In genomic region chr10:77082453-77082852, GRCm38 (mm10) we compare ENCODE assay signal across 10 mouse cellular contexts. TPM values are rescaled to one million over a fixed set of nuclear protein-coding genes. Genes with fewer than 3 reads are reported as not detected.
DNase-seq lines count a peak whose midpoint lies in the region; ATAC-seq and TF ChIP-seq lines count a peak whose summit lies in the region.
"Had no signal": no experiment of that assay in that cellular context is flagged by ENCODE, and none has a peak within 500 bp of the region (broad histone marks: within the 10 kb centered on the region; RNA-seq: fewer than 3 reads in every experiment).

No protein-coding gene starts in this region.

- TF ChIP-seq CTCF in brain, embryonic 14.5 days (IDR thresholded peaks at IDR 0.05; ENCODE audit: borderline replicate concordance, extremely low read depth, insufficient read depth, insufficient read length): peak; percentile 98
- TF ChIP-seq CTCF in kidney, adult 2 months (conservative IDR thresholded peaks at IDR 0.05; ENCODE audit: insufficient read depth, insufficient read length, low read depth, low read length): peak; percentile 98

- peak; percentile 85 for DNase-seq in hindbrain, embryonic 11.5 days (ENCODE audit: low spot score)
- DNase-seq in brain, embryonic 14.5 days (ENCODE audit: low read depth): peak; percentile 85
- peak; percentile 88 for DNase-seq in kidney, adult 2 months
- peak; percentile 90 for DNase-seq in limb, embryonic 11.5 days (ENCODE audit: low spot score)
- peak; percentile 66 for DNase-seq in naive thymus-derived CD4-positive, alpha-beta T cell, adult 2 months (ENCODE audit: low read depth)
- peak; percentile 45 for DNase-seq in telencephalon, adult 2 months (ENCODE audit: low read depth, low spot score)

- H3K27me3 ChIP-seq in hindbrain, embryonic 11.5 days (ENCODE audit: control insufficient read depth, insufficient read depth, low read length): no peaks in the 10 kb centered on the region
- H3K27me3 ChIP-seq in hindbrain, embryonic 13.5 days: no peaks in the 10 kb centered on the region
- H3K27me3 ChIP-seq in kidney, adult 2 months (replicated peaks; ENCODE audit: control insufficient read depth, insufficient read depth, low read length): no peaks in the 10 kb centered on the region
- H3K27me3 ChIP-seq in limb, embryonic 11.5 days (ENCODE audit: control insufficient read depth, insufficient read depth, low read length): no peaks in the 10 kb centered on the region
- H3K27me3 ChIP-seq: embryonic facial prominence, embryonic 15.5 days; stomach, embryonic 15.5 days had no signal

- H3K36me3 ChIP-seq in hindbrain, embryonic 11.5 days (ENCODE audit: control insufficient read depth, insufficient read depth, low read length): no peaks in the 10 kb centered on the region
- no peaks in the 10 kb centered on the region for H3K36me3 ChIP-seq in hindbrain, embryonic 13.5 days
- no peaks in the 10 kb centered on the region for H3K36me3 ChIP-seq in kidney, adult 2 months (ENCODE audit: control insufficient read depth, insufficient read depth, low read length)
- H3K36me3 ChIP-seq in limb, embryonic 11.5 days (ENCODE audit: control insufficient read depth, insufficient read depth, low read length): no peaks in the 10 kb centered on the region; the same call in 1 of the 2 replicates
- H3K36me3 ChIP-seq: embryonic facial prominence, embryonic 15.5 days had no signal

- peaks cover 2% of the 10 kb centered on the region; the same call in 1 of the 2 replicates for H3K4me1 ChIP-seq in hindbrain, embryonic 11.5 days (replicated peaks; ENCODE audit: control insufficient read depth, insufficient read depth, low read length)
- no peaks in the 10 kb centered on the region for H3K4me1 ChIP-seq in hindbrain, embryonic 13.5 days (replicated peaks)
- H3K4me1 ChIP-seq in kidney, adult 2 months (ENCODE audit: control insufficient read depth, insufficient read depth, low read length): peaks cover 3% of the 10 kb centered on the region; the same call in 1 of the 2 replicates
- no peaks in the 10 kb centered on the region for H3K4me1 ChIP-seq in limb, embryonic 11.5 days (ENCODE audit: control insufficient read depth, insufficient read depth, low read length)
- H3K4me1 ChIP-seq: stomach, embryonic 15.5 days had no signal

- WGBS in hindbrain, embryonic 11.5 days: 45% methylated on average over 3 of the region's 3 CpGs
- 41% methylated on average over 3 of the region's 3 CpGs for whole genome bisulfite sequencing in hindbrain, embryonic 13.5 days
- 13% methylated on average over 3 of the region's 3 CpGs for WGBS in kidney, adult 2 months
- 29% methylated on average over 3 of the region's 3 CpGs for WGBS in limb, embryonic 11.5 days

- ATAC-seq in hindbrain, embryonic 11.5 days (ENCODE audit: low FRiP score): no peak
- ATAC-seq in hindbrain, embryonic 13.5 days (ENCODE audit: low FRiP score): no peak
- ATAC-seq in erythroid progenitor cell, adult 5-6 weeks (replicated peaks; ENCODE audit: low FRiP score, poor library complexity, severe bottlenecking): peak; percentile 55; the same call in 1 of the 2 replicates
- 0 out of 2 replicates have a peak, but pooled peaks have one; percentile 44 for ATAC-seq in limb, embryonic 11.5 days (ENCODE audit: insufficient number of reproducible peaks, low FRiP score, low TSS enrichment, low read depth)

- no peak overlapping the region for H3K4me3 ChIP-seq in hindbrain, embryonic 11.5 days (ENCODE audit: low read depth, low read length)
- no peak overlapping the region for H3K4me3 ChIP-seq in hindbrain, embryonic 13.5 days
- no peak overlapping the region for H3K4me3 ChIP-seq in kidney, adult 2 months (ENCODE audit: insufficient read depth, low read depth, low read length)
- no peak overlapping the region for H3K4me3 ChIP-seq in limb, embryonic 11.5 days (ENCODE audit: low read depth, low read length)
- H3K4me3 ChIP-seq: embryonic facial prominence, embryonic 15.5 days; stomach, embryonic 15.5 days had no signal

- no peak overlapping the region for H3K9ac ChIP-seq in hindbrain, embryonic 11.5 days (ENCODE audit: low read depth, low read length)
- no peak overlapping the region for H3K9ac ChIP-seq in hindbrain, embryonic 13.5 days
- no peak overlapping the region for H3K9ac ChIP-seq in limb, embryonic 11.5 days (ENCODE audit: low read length)
- H3K9ac ChIP-seq: embryonic facial prominence, embryonic 15.5 days; stomach, embryonic 15.5 days had no signal

- no peak overlapping the region for H3K4me2 ChIP-seq in hindbrain, embryonic 11.5 days (replicated peaks; ENCODE audit: low read depth, low read length)
- H3K4me2 ChIP-seq in hindbrain, embryonic 13.5 days: no peak overlapping the region
- no peak overlapping the region for H3K4me2 ChIP-seq in limb, embryonic 11.5 days (ENCODE audit: low read depth, severe bottlenecking)
- H3K4me2 ChIP-seq: embryonic facial prominence, embryonic 15.5 days; stomach, embryonic 15.5 days had no signal

- H3K27ac ChIP-seq in hindbrain, embryonic 11.5 days (ENCODE audit: low read depth, low read length): no peak overlapping the region
- H3K27ac ChIP-seq in hindbrain, embryonic 13.5 days: no peak overlapping the region
- no peak overlapping the region for H3K27ac ChIP-seq in kidney, adult 2 months (ENCODE audit: insufficient read depth, low read depth, low read length)
- no peak overlapping the region for H3K27ac ChIP-seq in limb, embryonic 11.5 days (replicated peaks; ENCODE audit: low read depth, low read length)
- H3K27ac ChIP-seq: embryonic facial prominence, embryonic 15.5 days; stomach, embryonic 15.5 days had no signal

- H3K9me3 ChIP-seq in hindbrain, embryonic 11.5 days (ENCODE audit: control insufficient read depth, low read length): no peaks in the 10 kb centered on the region
- no peaks in the 10 kb centered on the region for H3K9me3 ChIP-seq in hindbrain, embryonic 13.5 days
- H3K9me3 ChIP-seq in limb, embryonic 11.5 days (ENCODE audit: control insufficient read depth, low read length): no peaks in the 10 kb centered on the region
- H3K9me3 ChIP-seq: embryonic facial prominence, embryonic 15.5 days; stomach, embryonic 15.5 days had no signal

- no peak for TF ChIP-seq POLR2A in brain, embryonic 14.5 days (IDR thresholded peaks at IDR 0.05; ENCODE audit: borderline replicate concordance, extremely low read depth, insufficient read depth, insufficient read length, poor library complexity, severe bottlenecking)
- no peak for TF ChIP-seq POLR2A in kidney, adult 2 months (IDR thresholded peaks at IDR 0.05; ENCODE audit: low read depth, low read length)

RNA-seq across cellular contexts. Expression of gene Slc19a1, which starts 50.4 kb away (rescaled TPM):
- 23.2 and 24.5 TPM in 2 replicates for polyA plus RNA-seq in hindbrain, embryonic 11.5 days (2014; fragmentation: Nextera tagmentation; extraction: Ambion mirVana)
- polyA plus RNA-seq in hindbrain, embryonic 13.5 days (2015; fragmentation: Nextera tagmentation; extraction: Ambion mirVana): 30.9 and 34.9 TPM in 2 replicates
- polyA plus RNA-seq in brain, embryonic 14.5 days (2012; rRNA removed): 67.3 and 79.2 TPM in 2 replicates
- 1.4 and 2.9 TPM in 2 replicates for total RNA-seq in erythroid progenitor cell, adult 5-6 weeks (2015; ENCODE audit: low replicate concordance)
- total RNA-seq in erythroid progenitor cell, adult 5-6 weeks (2017; ENCODE audit: low replicate concordance): 3.3 and 7.9 TPM in 2 replicates
- 245 and 351 TPM in 2 replicates for polyA plus RNA-seq in kidney, adult 2 months (2012; rRNA removed)
- 29.2 and 34.1 TPM in 2 replicates for polyA plus RNA-seq in limb, embryonic 11.5 days (2014; fragmentation: Nextera tagmentation; extraction: Ambion mirVana)

Comparison
In these comparisons a context has a peak if more than half of its experiments do, and no peak if none do; other contexts are left out.
1. ATAC-seq: peak in erythroid progenitor cell, adult 5-6 weeks (single experiment) and limb, embryonic 11.5 days (single experiment); none in hindbrain, embryonic 11.5 days (single experiment) and hindbrain, embryonic 13.5 days (single experiment).
2. Peak in every context shown above with its lines, with median percentiles within 50 percentile points of each other: DNase-seq.